In the genomic region with DNA sequence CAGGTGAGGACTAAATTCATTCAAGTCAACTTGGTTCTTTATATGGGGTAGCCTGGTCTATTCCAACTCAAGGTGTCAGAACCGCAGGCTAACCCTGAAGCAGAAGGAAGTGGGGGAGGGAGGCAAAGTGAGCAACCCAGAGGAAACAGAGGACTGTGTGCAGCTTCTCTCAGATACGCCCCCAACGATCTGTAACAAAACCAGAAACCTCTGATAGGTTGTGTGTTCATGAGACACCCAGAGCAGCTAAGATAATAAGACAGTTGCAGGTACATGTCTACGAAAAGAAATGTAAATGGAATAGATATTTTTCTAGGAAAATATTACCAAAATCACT, we compare ENCODE assay signal across 18 mouse cellular contexts.
DNase-seq lines count a peak whose midpoint lies in the region; ATAC-seq and TF ChIP-seq lines count a peak whose summit lies in the region.
"Had no signal": no experiment of that assay in that cellular context is flagged by ENCODE, and none has a peak within 500 bp of the region (broad histone marks: within the 10 kb centered on the region; RNA-seq: fewer than 3 reads in every experiment).

No protein-coding gene starts in this region.

- no peak overlapping the region for H3K4me2 ChIP-seq in heart, postnatal 0 days (ENCODE audit: low read depth, low read length)
- H3K4me2 ChIP-seq: forebrain, embryonic 12.5 days; heart, embryonic 13.5 days; limb, embryonic 12.5 days; neural tube, embryonic 15.5 days had no signal

- TF ChIP-seq EP300 in heart, postnatal 0 days (IDR thresholded peaks at IDR 0.05; ENCODE audit: low read depth) = no peak

- peaks cover 12% of the 10 kb centered on the region for H3K36me3 ChIP-seq in heart, postnatal 0 days (replicated peaks; ENCODE audit: control insufficient read depth, insufficient read depth, low read length)

- 80% methylated on average over 4 of the region's 4 CpGs for WGBS in heart, postnatal 0 days

- H3K27me3 ChIP-seq in heart, postnatal 0 days (ENCODE audit: control insufficient read depth, insufficient read depth, low read length) = no peaks in the 10 kb centered on the region
- H3K27me3 ChIP-seq: forebrain, embryonic 12.5 days; heart, embryonic 13.5 days; limb, embryonic 12.5 days; neural tube, embryonic 15.5 days had no signal

- intact Hi-C loops in heart, postnatal 25 days (cut with DNase I) = no loop called here

- H3K9ac ChIP-seq in heart, postnatal 0 days (replicated peaks; ENCODE audit: low read depth, low read length) = no peak overlapping the region
- H3K9ac ChIP-seq: forebrain, embryonic 12.5 days; limb, embryonic 12.5 days; neural tube, embryonic 15.5 days had no signal

- no peak for DNase-seq in heart, postnatal 0 days (ENCODE audit: low spot score)
- no peak for DNase-seq in heart, postnatal 25 days (ENCODE audit: low spot score)
- DNase-seq in 416B (ENCODE audit: low read depth) = peak; percentile 21
- DNase-seq in adrenal gland, adult (ENCODE audit: inconsistent age in 2 of 2, low spot score in 1 of 2) = no peak
- no peak for DNase-seq in adrenal gland, adult 18-20 months (ENCODE audit: low spot score in 2 of 2)
- DNase-seq in heart, adult 11 months = no peak
- DNase-seq: adrenal gland, adult 2 months; B cell, adult 2 months; cerebellum, adult 11 months; kidney, adult 8-10 months; kidney, postnatal 36 days had no signal

- no peak overlapping the region for H3K4me3 ChIP-seq in heart, postnatal 0 days (ENCODE audit: low read depth, low read length)
- H3K4me3 ChIP-seq: forebrain, embryonic 12.5 days; heart, embryonic 13.5 days; limb, embryonic 12.5 days; neural tube, embryonic 15.5 days had no signal

- no peaks in the 10 kb centered on the region for H3K9me3 ChIP-seq in heart, postnatal 0 days (replicated peaks; ENCODE audit: control insufficient read depth, low read length)
- H3K9me3 ChIP-seq: forebrain, embryonic 12.5 days; heart, embryonic 13.5 days; limb, embryonic 12.5 days; neural tube, embryonic 15.5 days had no signal

- H3K27ac ChIP-seq in heart, postnatal 0 days (ENCODE audit: low read depth) = peak overlapping the region; percentile 89
- H3K27ac ChIP-seq: forebrain, embryonic 12.5 days; limb, embryonic 12.5 days; neural tube, embryonic 15.5 days had no signal

- H3K4me1 ChIP-seq in heart, postnatal 0 days (ENCODE audit: control insufficient read depth, insufficient read depth) = peaks cover 47% of the 10 kb centered on the region

- TF ChIP-seq CTCF in heart, postnatal 0 days (IDR thresholded peaks at IDR 0.05; ENCODE audit: low read depth) = no peak

- no peak for ATAC-seq in heart, postnatal 0 days (ENCODE audit: insufficient read depth, low read depth)
- peak; percentile 24 for ATAC-seq in common myeloid progenitor, adult 5-6 weeks (replicated peaks; ENCODE audit: low read depth, poor library complexity, severe bottlenecking)
- 0 out of 2 replicates have a peak, but pooled peaks have one; percentile 10 for ATAC-seq in megakaryocyte progenitor cell, adult 5-6 weeks (replicated peaks; ENCODE audit: poor library complexity)
- ATAC-seq: inflammation-experienced regulatory T-cells, adult 6 months had no signal
